Comparison of ENCODE assay signal across 20 mouse cellular contexts in genomic region chr14:30856885-30857507, GRCm38 (mm10). TPM values are rescaled to one million over a fixed set of nuclear protein-coding genes. Genes with fewer than 3 reads are reported as not detected.
A peak's percentile ranks its signal among the peaks of the same experiment; 100 is the strongest.
DNase-seq lines count a peak whose midpoint lies in the region; ATAC-seq and TF ChIP-seq lines count a peak whose summit lies in the region.
"Had no signal": no experiment of that assay in that cellular context is flagged by ENCODE, and none has a peak within 500 bp of the region (broad histone marks: within the 10 kb centered on the region; RNA-seq: fewer than 3 reads in every experiment).

No protein-coding gene starts in this region.

- H3K27ac ChIP-seq in lung, postnatal 0 days (ENCODE audit: low read length) = no peak overlapping the region
- H3K27ac ChIP-seq: heart, embryonic 10.5 days; kidney, embryonic 15.5 days; liver, embryonic 15.5 days; midbrain, embryonic 15.5 days had no signal

- no peak overlapping the region for H3K4me3 ChIP-seq in lung, postnatal 0 days (ENCODE audit: low read depth, low read length)
- H3K4me3 ChIP-seq: heart, embryonic 10.5 days; kidney, embryonic 15.5 days; liver, embryonic 15.5 days; midbrain, embryonic 15.5 days; myocyte had no signal

- TF ChIP-seq EP300 in lung, postnatal 0 days (IDR thresholded peaks at IDR 0.05) = no peak

- peaks cover 3% of the 10 kb centered on the region; the same call in 1 of the 2 replicates for H3K4me1 ChIP-seq in lung, postnatal 0 days (ENCODE audit: insufficient read depth, low read depth, low read length)
- H3K4me1 ChIP-seq: midbrain, embryonic 15.5 days had no signal

- no peak overlapping the region for H3K4me2 ChIP-seq in lung, postnatal 0 days (replicated peaks; ENCODE audit: low read depth, low read length)
- H3K4me2 ChIP-seq: kidney, embryonic 15.5 days; liver, embryonic 15.5 days; midbrain, embryonic 15.5 days had no signal

- no peak overlapping the region for H3K9ac ChIP-seq in lung, postnatal 0 days (replicated peaks; ENCODE audit: low read depth)
- H3K9ac ChIP-seq: kidney, embryonic 15.5 days; liver, embryonic 15.5 days; midbrain, embryonic 15.5 days had no signal

- 0 out of 2 replicates have a peak, but pooled peaks have one; percentile 33 for ATAC-seq in lung, postnatal 0 days
- ATAC-seq: inflammation-experienced regulatory T-cells, adult 6 months; midbrain, embryonic 15.5 days; Patski had no signal

- WGBS in lung, postnatal 0 days = 64% methylated on average over 10 of the region's 10 CpGs

- peak; percentile 43 for DNase-seq in lung, postnatal 0 days (ENCODE audit: low spot score)
- no peak for DNase-seq in lung, postnatal 25 days (ENCODE audit: low spot score)
- DNase-seq in cerebellum, adult 11 months = peak; percentile 41
- DNase-seq in cerebellum, adult 9-11 months = peak; percentile 60
- peak; percentile 32 for DNase-seq in yolk sac, embryonic 10.5 days (ENCODE audit: low spot score)
- DNase-seq in gastrocnemius, postnatal 10 days = no peak
- no peak for DNase-seq in testis, postnatal 14 days (ENCODE audit: low spot score)
- DNase-seq: adrenal gland, postnatal 14 days; lung, postnatal 10 days had no signal

- TF ChIP-seq CTCF in lung, postnatal 0 days (IDR thresholded peaks at IDR 0.05) = no peak

- H3K27me3 ChIP-seq in lung, postnatal 0 days (replicated peaks; ENCODE audit: insufficient read depth, low read length) = no peaks in the 10 kb centered on the region
- H3K27me3 ChIP-seq: kidney, embryonic 15.5 days; liver, embryonic 15.5 days; midbrain, embryonic 15.5 days; Patski had no signal

- H3K36me3 ChIP-seq in lung, postnatal 0 days (ENCODE audit: insufficient read depth, low read length) = no peaks in the 10 kb centered on the region
- H3K36me3 ChIP-seq: heart, embryonic 10.5 days; kidney, embryonic 15.5 days; liver, embryonic 15.5 days; midbrain, embryonic 15.5 days had no signal

- no peaks in the 10 kb centered on the region for H3K9me3 ChIP-seq in lung, postnatal 0 days (ENCODE audit: low read length)
- H3K9me3 ChIP-seq: heart, embryonic 10.5 days; kidney, embryonic 15.5 days; liver, embryonic 15.5 days; midbrain, embryonic 15.5 days had no signal

RNA-seq across cellular contexts. Expression of gene Mustn1, which starts 22.0 kb away (rescaled TPM):
- polyA plus RNA-seq in lung, postnatal 0 days (2015; fragmentation: Nextera tagmentation; extraction: Ambion mirVana) = 30.5 and 36.6 TPM in 2 replicates
- total RNA-seq in gastrocnemius, postnatal 10 days (2021) = 100 to 1,000 TPM in 1 of 2 experiments, 10 to 100 TPM in 1; 91.8 to 112 TPM

RNA-seq across cellular contexts. Expression of gene Itih4, which starts 29.3 kb away (rescaled TPM):
- polyA plus RNA-seq in lung, postnatal 0 days (2015; fragmentation: Nextera tagmentation; extraction: Ambion mirVana) = 6.7 and 7.9 TPM in 2 replicates
- total RNA-seq in gastrocnemius, postnatal 10 days (2021) = 1 to 10 TPM in 1 of 2 experiments, under 1 TPM in 1; 0.31 to 1.0 TPM
- total RNA-seq: layer of hippocampus, postnatal 25 days; megakaryocyte-erythroid progenitor cell, adult 5-6 weeks had no signal
- polyA plus RNA-seq: forebrain, embryonic 11.5 days; hindbrain, embryonic 11.5 days; inflammation-experienced regulatory T-cells, adult 6 months; midbrain, embryonic 15.5 days had no signal

RNA-seq across cellular contexts. Expression of gene Tmem110, which starts 31.6 kb away (rescaled TPM):
- 41.7 and 44.7 TPM in 2 replicates for polyA plus RNA-seq in lung, postnatal 0 days (2015; fragmentation: Nextera tagmentation; extraction: Ambion mirVana)
- total RNA-seq in gastrocnemius, postnatal 10 days (2021) = 10 to 100 TPM; 10.2 to 15.2 TPM

Comparison
In these comparisons a context has a peak if more than half of its experiments do, and no peak if none do; other contexts are left out.
1. DNase-seq: peak in lung, postnatal 0 days (single experiment), cerebellum, adult 11 months (single experiment), cerebellum, adult 9-11 months (single experiment) and yolk sac, embryonic 10.5 days (single experiment); none in lung, postnatal 25 days (single experiment), gastrocnemius, postnatal 10 days (single experiment) and testis, postnatal 14 days (single experiment).